Mouse (Mus musculus) testis, adult 2 months (tissue): ENCODE results near the gene Samd11.

Source experiments
- CTCF ChIP-seq: fragments of 200-500 bp; IDR thresholded peaks from 2 replicates; pipeline ENCODE4 v1.5.1; 2012; ENCODE audit warnings: low read depth, mild to moderate bottlenecking, inconsistent platforms, low read length, moderate library complexity; ENCODE audit not compliant: control insufficient read depth, insufficient read depth, insufficient replicate concordance
- POLR2A ChIP-seq: fragments of 200-500 bp; IDR thresholded peaks from 2 replicates; pipeline ENCODE4 v1.6.1; 2012; ENCODE audit warnings: low read depth, mild to moderate bottlenecking, inconsistent platforms, low read length, moderate library complexity; ENCODE audit not compliant: control insufficient read depth

DNA sequence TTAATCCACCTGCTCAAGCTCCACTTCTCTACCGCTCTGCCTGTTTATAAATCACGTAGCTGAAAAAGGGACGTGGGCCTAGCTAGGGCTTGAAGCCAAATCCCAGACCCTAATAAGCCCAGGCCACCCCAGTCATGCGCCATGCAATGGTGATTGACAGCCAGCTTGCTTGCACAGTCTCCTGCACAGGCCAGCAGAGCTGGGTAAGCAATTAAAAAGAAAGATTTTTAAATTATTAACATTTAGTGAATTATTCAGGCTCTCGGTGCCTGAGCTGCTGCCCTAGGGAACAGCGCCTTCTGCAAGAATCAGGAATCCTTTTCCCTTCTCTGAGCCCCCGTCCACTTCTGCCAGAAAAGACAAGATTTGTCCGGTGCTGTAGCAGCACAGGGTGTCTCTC, 4.4 kb downstream of the Samd11 start:
- no peak for TF ChIP-seq POLR2A
- TF ChIP-seq CTCF = no peak
